8 mouse cellular contexts compared by ENCODE assay signal in genomic region chr3:103382872-103383567, GRCm38 (mm10).
A peak's percentile ranks its signal among the peaks of the same experiment; 100 is the strongest.
DNase-seq lines count a peak whose midpoint lies in the region; ATAC-seq and TF ChIP-seq lines count a peak whose summit lies in the region.

No protein-coding gene starts in this region.

- no peaks in the 10 kb centered on the region for H3K36me3 ChIP-seq in CH12.LX (replicated peaks in 1 of 2; ENCODE audit: control insufficient read depth in 1 of 2, insufficient read depth in 1 of 2, low read length in 1 of 2)
- no peaks in the 10 kb centered on the region for H3K36me3 ChIP-seq in forebrain, embryonic 13.5 days (ENCODE audit: poor library complexity, severe bottlenecking)
- H3K36me3 ChIP-seq in liver, embryonic 16.5 days (ENCODE audit: control insufficient read depth, insufficient read depth), result no peaks in the 10 kb centered on the region
- no peaks in the 10 kb centered on the region for H3K36me3 ChIP-seq in neural tube, embryonic 13.5 days

- ATAC-seq in forebrain, embryonic 13.5 days, result peak; percentile 79
- ATAC-seq in liver, embryonic 16.5 days (ENCODE audit: low read depth), result peak; percentile 55
- ATAC-seq in neural tube, embryonic 13.5 days (ENCODE audit: low read depth), result peak; percentile 68

- WGBS in forebrain, embryonic 13.5 days, result 23% methylated on average over 17 of the region's 17 CpGs
- 20% methylated on average over 17 of the region's 17 CpGs for WGBS in liver, embryonic 16.5 days (ENCODE audit: insufficient replicate concordance)
- WGBS in neural tube, embryonic 13.5 days, result 20% methylated on average over 17 of the region's 17 CpGs

- H3K9me3 ChIP-seq in CH12.LX (replicated peaks; ENCODE audit: low read length), result peaks cover 6% of the 10 kb centered on the region
- 0 out of 2 replicates have a peak, but pooled peaks cover 3% of the 10 kb centered on the region for H3K9me3 ChIP-seq in forebrain, embryonic 13.5 days (replicated peaks)
- H3K9me3 ChIP-seq in liver, embryonic 16.5 days (replicated peaks; ENCODE audit: control insufficient read depth, low read length), result no peaks in the 10 kb centered on the region
- no peaks in the 10 kb centered on the region for H3K9me3 ChIP-seq in neural tube, embryonic 13.5 days

- H3K4me3 ChIP-seq in CH12.LX (replicated peaks in 1 of 3; ENCODE audit: low read depth in 2 of 3, low read length in 2 of 3, poor library complexity in 1 of 3), result no peak overlapping the region
- H3K4me3 ChIP-seq in forebrain, embryonic 13.5 days, result no peak overlapping the region
- no peak overlapping the region for H3K4me3 ChIP-seq in liver, embryonic 16.5 days (ENCODE audit: low read depth, low read length)
- no peak overlapping the region for H3K4me3 ChIP-seq in neural tube, embryonic 13.5 days

- DNase-seq in CH12.LX (ENCODE audit: extremely low read depth), result peak; percentile 87
- DNase-seq in c-Kit-positive CD71-positive TER-119-positive erythroid progenitor cells, embryonic 14.5 days (ENCODE audit: low spot score), result peak; percentile 90
- DNase-seq in heart, postnatal 10 days, result peak; percentile 91 to 95
- DNase-seq in kidney, postnatal 4 days, result peak; percentile 97 to 98
- DNase-seq in telencephalon, adult 2 months (ENCODE audit: low read depth, low spot score), result peak; percentile 60

- dilution Hi-C loops in CH12.LX (cut with MboI; ENCODE audit: extremely low pct_ligation_motif_present, extremely low pct_unique_long_range_greater_than_20kb, low sequenced_read_pairs), result no loop called here

- TF ChIP-seq CTCF in CH12.LX (conservative IDR thresholded peaks at IDR 0.05 in 1 of 2, IDR thresholded peaks at IDR 0.05 in 1 of 2; ENCODE audit: low read depth in 2 of 2, low read length in 2 of 2), result peak; percentile 64 to 98

- peak; percentile 83 for TF ChIP-seq RAD21 in CH12.LX (IDR thresholded peaks at IDR 0.05; ENCODE audit: low read depth, low read length)

- TF ChIP-seq EP300 in CH12.LX (IDR thresholded peaks at IDR 0.05; ENCODE audit: low read length), result no peak

- intact Hi-C loops in heart, postnatal 10 days (cut with DNase I), result loop anchor here (5.0 kb wide), 1 partner anchor 211 kb away; the partner anchor contains the start of gene Bcas2

- no peak for TF ChIP-seq POLR2A in CH12.LX (IDR thresholded peaks at IDR 0.05; ENCODE audit: low read depth, low read length)

- H3K4me2 ChIP-seq in CH12.LX (ENCODE audit: insufficient read depth, low read depth, poor library complexity, severe bottlenecking), result no peak overlapping the region
- no peak overlapping the region for H3K4me2 ChIP-seq in forebrain, embryonic 13.5 days
- H3K4me2 ChIP-seq in liver, embryonic 16.5 days (ENCODE audit: low read depth, low read length), result peak overlapping the region; percentile 19; the same call in 1 of the 2 replicates
- no peak overlapping the region for H3K4me2 ChIP-seq in neural tube, embryonic 13.5 days

- no peaks in the 10 kb centered on the region for H3K27me3 ChIP-seq in CH12.LX (replicated peaks)
- no peaks in the 10 kb centered on the region for H3K27me3 ChIP-seq in forebrain, embryonic 13.5 days
- H3K27me3 ChIP-seq in liver, embryonic 16.5 days (ENCODE audit: control insufficient read depth, insufficient read depth, low read depth, low read length), result no peaks in the 10 kb centered on the region
- no peaks in the 10 kb centered on the region for H3K27me3 ChIP-seq in neural tube, embryonic 13.5 days

- H3K79me2 ChIP-seq in CH12.LX (replicated peaks; ENCODE audit: control insufficient read depth, extremely low read depth, insufficient read depth, poor library complexity, severe bottlenecking), result no peaks in the 10 kb centered on the region

- no peak overlapping the region for H3K27ac ChIP-seq in CH12.LX (ENCODE audit: insufficient read depth, low read depth)
- H3K27ac ChIP-seq in forebrain, embryonic 13.5 days, result no peak overlapping the region
- no peak overlapping the region for H3K27ac ChIP-seq in liver, embryonic 16.5 days (ENCODE audit: low read length)
- H3K27ac ChIP-seq in neural tube, embryonic 13.5 days (replicated peaks), result no peak overlapping the region

- peaks cover 11 to 33% of the 10 kb centered on the region in 2 experiments for H3K4me1 ChIP-seq in CH12.LX (ENCODE audit: control insufficient read depth in 1 of 2, insufficient read depth in 2 of 2)
- no peaks in the 10 kb centered on the region for H3K4me1 ChIP-seq in forebrain, embryonic 13.5 days
- peaks cover 4% of the 10 kb centered on the region; the same call in 1 of the 2 replicates for H3K4me1 ChIP-seq in liver, embryonic 16.5 days (ENCODE audit: control insufficient read depth, low read depth, low read length)
- H3K4me1 ChIP-seq in neural tube, embryonic 13.5 days (replicated peaks), result no peaks in the 10 kb centered on the region

- in situ Hi-C loops in CH12.LX (cut with MboI; ENCODE audit: low pct_ligation_motif_present, low pct_unique_long_range_greater_than_20kb, low sequenced_read_pairs), result no loop called here

- H3K9ac ChIP-seq in CH12.LX (ENCODE audit: insufficient read depth, low read depth), result no peak overlapping the region
- H3K9ac ChIP-seq in forebrain, embryonic 13.5 days, result no peak overlapping the region
- no peak overlapping the region for H3K9ac ChIP-seq in liver, embryonic 16.5 days (ENCODE audit: low read depth, low read length)
- no peak overlapping the region for H3K9ac ChIP-seq in neural tube, embryonic 13.5 days

TF ChIP-seq in CH12.LX, 34 proteins besides CTCF, POLR2A, EP300 and RAD21:
- TF ChIP-seq NRF1 (IDR thresholded peaks at IDR 0.05; ENCODE audit: low read depth, low read length) (no peak), NELFE (IDR thresholded peaks at IDR 0.05; ENCODE audit: low read depth, low read length) (peak; percentile 35; the same call in 1 of the 2 replicates), SMC3 (IDR thresholded peaks at IDR 0.05; ENCODE audit: low read depth, low read length) (peak; percentile 81)
